Mouse (Mus musculus) heart, postnatal 14 days (tissue): ENCODE data around the gene Ccdc84. TPM values are rescaled to one million over a fixed set of nuclear protein-coding genes. Genes with fewer than 3 reads are reported as not detected.
"Not testable (repeated sequence)": the region's sequence is repeated elsewhere in the genome, so short reads cannot be mapped to it uniquely, and the experiment has no call there.

Source experiments
- DNase-seq, 2 experiments: peaks; one replicate each; pipeline ENCODE4 v3.0.0; 2021 to 2022
- intact Hi-C: fragments of 180-260 bp; cut with DNase I; formaldehyde crosslinking; loops from one replicate; pipeline ENCODE4 v1.15.1; 2025
- long read RNA-seq, 2 experiments: library from polyadenylated mRNA; stranded (forward); transcript quantifications; one replicate each; pipeline ENCODE4 v2.0.0; 2021
- total RNA-seq, 2 experiments: library from RNA; stranded (reverse); gene quantifications; 2 replicates each; pipeline ENCODE4 v1.2.3; 2021

Ccdc84 gene
- 10 to 100 TPM; 11.4 to 11.9 TPM for total RNA-seq
- long read RNA-seq, experiment 1, partial matches to known transcripts, result 0 of 8 reads
- long read RNA-seq, experiment 1, other reads (novel, unspliced or antisense), result 5 of 8 reads
- long read RNA-seq, experiment 2, partial matches to known transcripts, result 0 of 4 reads
- long read RNA-seq, experiment 2, other reads (novel, unspliced or antisense), result 1 of 4 reads

GRCm38 (mm10) chr9:44418519-44419385, at the start of gene Ccdc84:
Gene Ccdc84, minus strand, starts transcription at chr9:44418569.
- DNase-seq, result no peak
- intact Hi-C loops, result no loop called here

DNA sequence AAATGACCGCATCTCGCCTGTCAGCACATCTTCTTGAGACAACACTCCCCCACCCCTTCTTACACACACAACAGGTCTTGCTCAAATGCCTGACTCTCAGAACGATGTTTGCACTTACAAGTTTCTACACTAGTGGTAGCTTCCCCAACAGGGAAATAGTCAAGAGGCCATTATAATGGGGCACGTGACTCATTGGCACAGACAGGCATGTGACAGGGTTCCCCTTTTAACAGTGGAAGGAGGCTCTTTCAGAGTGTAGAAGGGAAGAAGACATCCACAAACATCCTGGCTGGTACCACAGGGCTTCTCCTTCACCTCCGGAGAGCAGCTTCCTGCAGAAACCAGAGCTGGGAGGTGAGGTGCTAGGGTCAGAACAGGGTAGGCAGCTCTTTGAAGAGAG, 43.6 kb upstream of the Ccdc84 start:
- no peak for DNase-seq
- intact Hi-C loops, result no loop called here

GRCm38 (mm10) chr9:44457035-44457742, 38.8 kb upstream of the Ccdc84 start:
- DNase-seq, result peak in 1 of 2 experiments; percentile 32
- intact Hi-C loops, result no loop called here

GRCm38 (mm10) chr9:44454891-44455220, 36.5 kb upstream of the Ccdc84 start, which contains the start of gene Upk2:
Gene Upk2, minus strand, starts transcription at chr9:44454976.
- no peak for DNase-seq
- intact Hi-C loops, result loop anchor here (1.0 to 2.0 kb wide), 4 partner anchors 22 to 230 kb away; no protein-coding TSS in a partner anchor

GRCm38 (mm10) chr9:44454132-44454890, 35.9 kb upstream of the Ccdc84 start:
- DNase-seq, result peak; percentile 89 to 93
- intact Hi-C loops, result loop anchor here (1.0 to 2.0 kb wide), 4 partner anchors 22 to 231 kb away; no protein-coding TSS in a partner anchor

DNA sequence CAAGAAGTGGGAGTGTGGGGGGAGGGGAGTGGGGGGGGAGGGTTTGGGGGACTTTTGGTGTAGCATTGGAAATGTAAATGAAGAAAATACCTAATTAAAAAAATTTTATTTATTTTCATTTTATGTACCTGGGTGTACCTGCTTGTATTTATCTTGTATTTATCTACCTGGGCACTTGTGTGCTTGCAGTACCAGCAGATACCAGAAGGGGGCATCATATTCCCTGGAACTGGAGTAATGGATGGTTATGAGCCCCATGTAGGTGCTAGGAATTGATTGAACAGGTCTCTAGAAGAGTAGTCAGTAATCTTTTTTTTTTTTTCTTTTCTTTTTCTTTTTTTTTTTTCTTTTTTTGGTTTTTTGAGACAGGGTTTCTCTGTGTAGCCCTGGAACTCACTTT, 32.0 kb upstream of the Ccdc84 start:
- intact Hi-C loops, result no loop called here
- no peak for DNase-seq

DNA sequence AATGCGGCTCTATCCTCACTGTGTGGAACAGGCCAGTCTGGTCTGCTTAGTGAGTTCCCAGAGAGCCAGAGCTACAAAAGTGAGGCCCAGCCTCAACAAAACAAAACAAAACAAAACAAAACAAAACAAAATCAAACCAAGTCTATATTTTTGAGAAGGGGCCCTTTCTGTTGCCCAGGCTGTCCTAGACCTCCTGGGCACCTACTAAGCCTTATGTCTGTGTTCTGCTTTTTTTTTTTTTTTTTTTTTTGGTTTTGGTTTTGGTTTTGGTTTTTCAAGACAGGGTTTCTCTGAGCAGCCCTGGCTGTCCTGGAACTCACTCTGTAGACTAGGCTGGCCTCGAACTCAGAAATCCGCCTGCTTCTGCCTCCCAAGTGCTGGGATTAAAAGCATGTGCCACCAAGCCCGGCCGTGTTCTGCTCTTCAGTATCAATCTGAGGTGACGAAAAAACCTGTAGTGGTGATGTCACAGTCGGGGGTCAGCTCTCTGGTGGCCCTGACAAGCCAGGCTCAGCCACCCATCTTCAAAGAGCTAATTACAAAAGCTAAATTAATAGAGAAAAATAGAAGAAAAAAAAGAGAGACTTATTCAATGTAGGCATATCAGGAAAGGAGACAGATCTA, 26.1 kb upstream of the Ccdc84 start:
- intact Hi-C loops, DNase-seq: not testable (repeated sequence)

DNA sequence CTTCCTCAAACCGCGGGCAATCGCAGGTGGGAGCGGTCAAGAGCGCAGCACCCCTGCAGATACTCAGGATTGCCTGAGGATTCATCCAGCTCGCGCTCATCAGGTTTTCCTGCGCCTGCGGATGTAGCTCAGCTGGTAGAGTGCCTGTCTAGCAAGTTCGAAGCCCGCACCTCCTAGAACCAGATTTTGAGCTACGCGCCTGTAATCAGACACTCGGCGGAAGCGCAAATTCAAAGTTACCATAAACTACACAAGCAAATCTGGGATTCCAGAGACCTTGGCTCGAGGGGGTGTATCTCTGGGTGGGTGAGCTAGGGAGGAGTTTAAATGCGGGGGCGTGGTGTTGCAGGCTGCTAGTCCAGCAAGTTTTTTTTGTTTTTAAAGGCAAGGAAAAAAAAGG, 22.6 kb upstream of the Ccdc84 start, which contains the start of gene Foxr1:
TSS of gene Foxr1 (minus strand) at position 176 of the 400 bp plus-strand sequence.
- intact Hi-C loops, result no loop called here
- DNase-seq, result no peak

DNA sequence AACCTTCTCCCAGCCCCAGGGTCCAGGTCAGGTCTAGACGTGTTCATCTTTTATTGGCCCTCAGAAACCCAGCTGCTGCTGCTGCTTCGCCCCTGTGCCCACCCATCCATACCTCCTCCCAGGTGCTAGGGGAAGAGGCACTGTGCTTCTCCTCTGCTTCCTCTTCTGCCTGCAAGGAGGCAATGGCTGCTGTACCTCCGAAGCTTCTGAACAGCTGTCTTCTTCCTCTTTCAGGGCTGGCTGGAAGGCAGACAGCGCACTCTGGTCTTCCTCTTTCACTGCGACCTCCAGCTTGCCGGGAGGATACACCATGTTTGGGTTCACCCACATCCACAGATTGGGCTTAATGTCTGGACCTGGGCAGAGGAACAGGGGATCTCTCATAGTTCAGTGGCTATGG, 17.4 kb upstream of the Ccdc84 start:
- DNase-seq, result no peak
- intact Hi-C loops, result no loop called here

- DNase-seq, result no peak
- intact Hi-C loops, result no loop called here
These were observed 14.3 kb upstream of the Ccdc84 start for GRCm38 (mm10) chr9:44432577-44433185.

DNA sequence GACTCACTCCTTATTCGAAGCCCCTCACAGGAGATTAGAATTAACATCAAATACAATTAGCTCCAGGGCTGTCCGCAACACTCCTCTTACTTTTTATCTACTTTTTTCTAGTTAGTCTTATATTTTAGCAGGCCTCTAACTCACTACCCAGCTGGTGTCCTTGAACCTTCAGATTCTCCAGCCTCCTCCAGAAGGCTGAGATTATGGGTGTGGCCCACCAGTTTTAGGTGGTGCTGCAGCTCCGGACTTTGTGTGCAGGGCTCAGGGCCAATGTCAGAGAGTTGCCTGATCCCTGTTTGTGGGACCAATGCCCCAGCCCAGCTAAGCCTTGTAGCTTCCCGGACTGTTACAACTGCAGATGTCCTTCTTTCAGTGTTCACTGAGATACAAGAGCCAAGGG, 5.2 kb upstream of the Ccdc84 start:
- intact Hi-C loops, result no loop called here
- no peak for DNase-seq

- intact Hi-C loops, result no loop called here
- DNase-seq, result no peak
These were observed 2.0 kb upstream of the Ccdc84 start for GRCm38 (mm10) chr9:44420280-44420898.

GRCm38 (mm10) chr9:44419730-44420129, 1.4 kb upstream of the Ccdc84 start:
- DNase-seq, intact Hi-C loops: not testable (repeated sequence)

DNA sequence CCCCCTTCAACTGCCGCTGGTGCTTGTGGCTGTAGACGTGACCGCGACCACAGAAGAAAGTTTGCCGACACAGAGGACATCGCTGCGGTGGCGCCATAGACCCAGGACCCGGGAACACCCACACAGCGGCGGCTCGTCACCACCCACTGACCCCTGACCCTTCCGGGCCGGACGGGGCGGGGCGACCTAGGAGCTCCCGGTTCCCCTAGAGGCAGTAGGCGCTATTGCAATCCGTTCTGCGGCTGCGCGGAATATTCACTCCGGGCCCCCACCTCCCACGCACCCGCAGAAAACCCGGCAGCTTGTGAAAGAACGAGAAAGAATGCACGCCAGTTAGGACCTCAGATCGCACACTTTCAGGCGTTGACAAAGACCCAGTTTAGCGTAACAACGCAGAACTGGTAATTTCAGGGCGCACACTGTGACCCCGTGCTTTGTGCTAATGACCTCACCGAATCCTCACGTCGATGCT, 441 bp downstream of the Ccdc84 start:
- DNase-seq, result peak; percentile 95 to 98
- intact Hi-C loops, result no loop called here

DNA sequence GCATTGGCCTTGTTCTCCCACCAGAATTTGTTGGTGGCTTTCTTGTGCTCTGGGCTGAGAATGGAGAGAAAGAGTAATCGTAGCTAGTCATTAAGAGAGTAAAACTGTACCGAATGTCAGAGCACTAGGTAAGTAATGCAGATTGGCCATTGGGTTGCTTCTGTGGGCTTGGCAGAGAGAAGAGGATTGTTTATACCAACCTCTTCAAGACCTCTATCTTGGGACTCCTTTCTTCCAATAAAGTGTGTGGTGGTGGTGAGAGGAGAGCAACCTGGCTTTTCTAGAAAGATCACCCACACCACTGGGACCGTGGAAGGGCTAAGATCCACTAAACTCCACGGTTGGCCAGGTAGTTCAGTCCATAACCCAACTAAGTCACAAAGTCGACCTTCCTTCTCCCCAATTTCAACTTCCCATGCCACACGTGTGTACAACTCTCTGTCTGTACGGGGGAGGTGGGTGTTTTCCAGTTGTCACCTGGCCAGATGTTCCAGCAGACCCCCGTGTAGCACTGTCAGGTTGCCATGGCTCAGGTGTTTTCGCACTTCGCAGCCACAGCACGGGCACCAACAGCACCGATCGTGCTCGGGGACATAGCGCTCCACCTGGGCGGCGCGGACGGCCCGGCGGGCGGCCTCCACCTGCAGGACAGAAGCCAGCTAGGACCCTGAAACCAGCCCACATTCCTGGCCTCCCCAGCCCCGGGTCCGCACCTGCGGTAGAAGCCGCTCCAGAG, 1.0 kb downstream of the Ccdc84 start:
- intact Hi-C loops, result no loop called here
- no peak for DNase-seq

DNA sequence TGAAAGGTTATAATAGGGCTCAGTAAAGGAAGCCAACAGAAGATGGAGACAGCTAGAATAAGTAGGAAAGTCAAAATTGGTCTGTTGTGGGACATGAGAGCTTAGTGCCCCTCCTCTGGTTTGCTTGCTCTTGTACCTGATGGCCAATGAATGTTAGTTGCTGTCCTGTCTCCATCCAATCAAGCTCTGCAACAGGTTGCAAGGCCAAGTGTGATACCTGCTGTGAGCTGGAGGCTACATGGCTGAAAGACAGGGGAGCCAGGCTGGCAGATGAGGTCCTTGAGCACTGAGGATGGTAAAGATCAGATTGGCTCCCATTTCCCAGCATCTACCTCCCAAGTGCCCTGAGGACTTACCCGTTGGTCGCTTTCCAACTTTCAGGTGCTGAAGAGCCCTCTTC, 5.6 kb downstream of the Ccdc84 start:
- intact Hi-C loops, result no loop called here
- no peak for DNase-seq

GRCm38 (mm10) chr9:44412306-44412705, 6.1 kb downstream of the Ccdc84 start:
- intact Hi-C loops, result no loop called here
- DNase-seq, result no peak

GRCm38 (mm10) chr9:44411601-44412130, 6.7 kb downstream of the Ccdc84 start:
- no peak for DNase-seq
- intact Hi-C loops, result no loop called here
